Mouse (Mus musculus) hindbrain, embryonic 14.5 days (tissue): ENCODE data around the gene Usp39. TPM values are rescaled to one million over a fixed set of nuclear protein-coding genes. Genes with fewer than 3 reads are reported as not detected.

Experiments used
- ATAC-seq: fragments of 200-750 bp; cut with Nextera tagmentation; 2 replicates; pipeline ENCODE4 v1.8.0; 2017; ENCODE audit warnings: moderate number of reproducible peaks, mild to moderate bottlenecking, moderate TSS enrichment, moderate library complexity; ENCODE audit not compliant: low FRiP score
- DNase-seq: peaks from one replicate; pipeline ENCODE4 v3.0.0-alpha.2; 2015; ENCODE audit warnings: low spot score
- H3K27ac ChIP-seq: fragments of 300-500 bp; sonication (generic); 2 replicates; pipeline ENCODE4 v1.5.1; 2014; ENCODE audit warnings: mild to moderate bottlenecking, moderate library complexity
- H3K27me3 ChIP-seq: fragments of 300-500 bp; sonication (generic); 2 replicates; pipeline ENCODE4 v1.6.1; 2014; ENCODE audit warnings: mild to moderate bottlenecking, low read length, mixed read lengths; ENCODE audit not compliant: control insufficient read depth, insufficient read depth
- H3K36me3 ChIP-seq: fragments of 300-500 bp; sonication (generic); replicated peaks from 2 replicates; pipeline ENCODE4 v1.6.1; 2014; ENCODE audit not compliant: control insufficient read depth, insufficient read depth
- H3K4me1 ChIP-seq: fragments of 300-500 bp; sonication (generic); replicated peaks from 2 replicates; pipeline ENCODE4 v1.6.1; 2014; ENCODE audit warnings: antibody characterized with exemption, low read length, mixed read lengths; ENCODE audit not compliant: control insufficient read depth, insufficient read depth
- H3K4me2 ChIP-seq: fragments of 300-500 bp; sonication (generic); replicated peaks from 2 replicates; pipeline ENCODE4 v1.6.1; 2014; ENCODE audit warnings: mild to moderate bottlenecking, moderate library complexity
- H3K4me3 ChIP-seq: fragments of 300-500 bp; sonication (generic); replicated peaks from 2 replicates; pipeline ENCODE4 v1.5.1; 2014; ENCODE audit warnings: mild to moderate bottlenecking, low read length
- H3K9ac ChIP-seq: fragments of 300-500 bp; sonication (generic); 2 replicates; pipeline ENCODE4 v1.6.1; 2014
- H3K9me3 ChIP-seq: fragments of 300-500 bp; sonication (generic); 2 replicates; pipeline ENCODE4 v1.6.1; 2016; ENCODE audit warnings: low read length; ENCODE audit not compliant: control insufficient read depth
- WGBS: fragments of 180-500 bp; shearing (Covaris S2); extraction: QIAGEN DNeasy Blood & Tissue Kit; methylation state at CpG from one replicate; pipeline ENCODE4 v1.1.7; 2014; 5-methylcytosine and 5-hydroxymethylcytosine counted together
- polyA plus RNA-seq: library from polyadenylated mRNA; unstranded; fragments of >200 nt; fragmentation: Nextera tagmentation; extraction: Ambion mirVana; gene quantifications from 2 replicates; pipeline ENCODE4 v1.2.1, GENCODE M21; 2014

Gene Usp39
- polyA plus RNA-seq = 54.3 and 58.2 TPM in 2 replicates

GRCm38 (mm10) chr6:72345074-72345567, at the start of gene Usp39:
Gene Usp39, minus strand, starts transcription at chr6:72345184.
- H3K9me3 ChIP-seq = no peaks in the 10 kb centered on the region
- H3K4me2 ChIP-seq = peak within 1 kb of the TSS; percentile 79
- ATAC-seq = peak; percentile 89
- H3K36me3 ChIP-seq = peaks cover 17% of the 10 kb centered on the region; the same call in 1 of the 2 replicates
- H3K9ac ChIP-seq = peak within 1 kb of the TSS; percentile 69
- H3K4me3 ChIP-seq = peak within 1 kb of the TSS; percentile 65
- H3K27me3 ChIP-seq = peaks cover 3% of the 10 kb centered on the region; the same call in 1 of the 2 replicates
- WGBS = under 1% methylated on average over 30 of the region's 30 CpGs
- peaks cover 32% of the 10 kb centered on the region for H3K4me1 ChIP-seq
- peak within 1 kb of the TSS; percentile 34; the same call in 1 of the 2 replicates for H3K27ac ChIP-seq
- peak; percentile 96 for DNase-seq

- Histone ChIP-seq H3K27me3 (peaks cover 18% of the 10 kb centered on the region), H3K4me2 (no peak overlapping the region), H3K36me3 (no peaks in the 10 kb centered on the region), H3K4me3 (no peak overlapping the region), H3K9ac (no peak overlapping the region), H3K27ac (no peak overlapping the region), H3K4me1 (0 out of 2 replicates have a peak, but pooled peaks cover 5% of the 10 kb centered on the region), H3K9me3 (no peaks in the 10 kb centered on the region)
- DNase-seq (no peak), ATAC-seq (no peak)
- WGBS = 93% methylated on average over 5 of the region's 5 CpGs
These were observed 47.4 kb upstream of the Usp39 start for GRCm38 (mm10) chr6:72392341-72392740.

GRCm38 (mm10) chr6:72390795-72391521, 46.0 kb upstream of the Usp39 start:
- no peak for DNase-seq
- Histone ChIP-seq H3K4me3 (0 out of 2 replicates have a peak overlapping the region, but pooled peaks have one; percentile 30), H3K9ac (no peak overlapping the region), H3K4me1 (0 out of 2 replicates have a peak, but pooled peaks cover 5% of the 10 kb centered on the region), H3K27me3 (peaks cover 18% of the 10 kb centered on the region), H3K36me3 (no peaks in the 10 kb centered on the region), H3K4me2 (peak overlapping the region; percentile 51), H3K27ac (no peak overlapping the region), H3K9me3 (no peaks in the 10 kb centered on the region)
- 16% methylated on average over 12 of the region's 12 CpGs for WGBS
- no peak for ATAC-seq

GRCm38 (mm10) chr6:72389941-72390771, 45.2 kb upstream of the Usp39 start, which contains the start of gene Vamp8:
Gene Vamp8, minus strand, starts transcription at chr6:72390703.
- peak within 1 kb of the TSS; percentile 52; the same call in 1 of the 2 replicates for H3K27ac ChIP-seq
- H3K9me3 ChIP-seq = no peaks in the 10 kb centered on the region
- no peak for ATAC-seq
- H3K4me1 ChIP-seq = 0 out of 2 replicates have a peak, but pooled peaks cover 5% of the 10 kb centered on the region
- H3K9ac ChIP-seq = peak within 1 kb of the TSS; percentile 46
- peak within 1 kb of the TSS; percentile 30 for H3K4me3 ChIP-seq
- no peak for DNase-seq
- peak within 1 kb of the TSS; percentile 51 for H3K4me2 ChIP-seq
- peaks cover 18% of the 10 kb centered on the region for H3K27me3 ChIP-seq
- WGBS = 2% methylated on average over 33 of the region's 33 CpGs
- H3K36me3 ChIP-seq = no peaks in the 10 kb centered on the region

GRCm38 (mm10) chr6:72389471-72389940, 44.5 kb upstream of the Usp39 start:
- 0 out of 2 replicates have a peak, but pooled peaks cover 5% of the 10 kb centered on the region for H3K4me1 ChIP-seq
- H3K9ac ChIP-seq = peak overlapping the region; percentile 46; the same call in 1 of the 2 replicates
- peak overlapping the region; percentile 30 for H3K4me3 ChIP-seq
- no peak for DNase-seq
- no peak for ATAC-seq
- H3K4me2 ChIP-seq = peak overlapping the region; percentile 51
- 0 out of 2 replicates have a peak overlapping the region, but pooled peaks have one; percentile 52 for H3K27ac ChIP-seq
- no peaks in the 10 kb centered on the region for H3K9me3 ChIP-seq
- H3K36me3 ChIP-seq = no peaks in the 10 kb centered on the region
- 38% methylated on average over 13 of the region's 13 CpGs for WGBS
- peaks cover 18% of the 10 kb centered on the region for H3K27me3 ChIP-seq

GRCm38 (mm10) chr6:72388791-72389329, 43.9 kb upstream of the Usp39 start:
- 93% methylated on average over 6 of the region's 6 CpGs for WGBS
- no peaks in the 10 kb centered on the region for H3K36me3 ChIP-seq
- peaks cover 18% of the 10 kb centered on the region for H3K27me3 ChIP-seq
- H3K4me3 ChIP-seq = no peak overlapping the region
- ATAC-seq (no peak), DNase-seq (no peak)
- H3K4me2 ChIP-seq = no peak overlapping the region
- H3K4me1 ChIP-seq = 0 out of 2 replicates have a peak, but pooled peaks cover 5% of the 10 kb centered on the region
- H3K9me3 ChIP-seq = no peaks in the 10 kb centered on the region
- H3K9ac ChIP-seq = no peak overlapping the region
- H3K27ac ChIP-seq = no peak overlapping the region

GRCm38 (mm10) chr6:72388266-72388665, 43.3 kb upstream of the Usp39 start:
- ATAC-seq = no peak
- no peaks in the 10 kb centered on the region for H3K9me3 ChIP-seq
- H3K4me2 ChIP-seq = no peak overlapping the region
- H3K4me1 ChIP-seq = 0 out of 2 replicates have a peak, but pooled peaks cover 5% of the 10 kb centered on the region
- no peaks in the 10 kb centered on the region for H3K36me3 ChIP-seq
- 77% methylated on average over 10 of the region's 10 CpGs for WGBS
- no peak overlapping the region for H3K4me3 ChIP-seq
- peaks cover 18% of the 10 kb centered on the region for H3K27me3 ChIP-seq
- no peak for DNase-seq
- H3K9ac ChIP-seq = no peak overlapping the region
- H3K27ac ChIP-seq = no peak overlapping the region

- DNase-seq (no peak), ATAC-seq (no peak)
- no peak overlapping the region for H3K4me3 ChIP-seq
- peaks cover 18% of the 10 kb centered on the region for H3K27me3 ChIP-seq
- 0 out of 2 replicates have a peak, but pooled peaks cover 5% of the 10 kb centered on the region for H3K4me1 ChIP-seq
- H3K27ac ChIP-seq = no peak overlapping the region
- H3K36me3 ChIP-seq = no peaks in the 10 kb centered on the region
- 67% methylated on average over 3 of the region's 3 CpGs for WGBS
- H3K9ac ChIP-seq = no peak overlapping the region
- no peak overlapping the region for H3K4me2 ChIP-seq
- no peaks in the 10 kb centered on the region for H3K9me3 ChIP-seq
These were observed 42.8 kb upstream of the Usp39 start for GRCm38 (mm10) chr6:72387816-72388215.
